Mouse (Mus musculus): ENCODE measurements around the gene Ccdc63. TPM values are rescaled to one million over a fixed set of nuclear protein-coding genes. Genes with fewer than 3 reads are reported as not detected.
"Not testable (repeated sequence)": the region's sequence is repeated elsewhere in the genome, so short reads cannot be mapped to it uniquely, and the experiment has no call there.

Gene Ccdc63
- 1 to 10 TPM in 1 of 2 experiments, under 1 TPM in 1; 0.24 to 1.2 TPM for total RNA-seq (2021)

DNA sequence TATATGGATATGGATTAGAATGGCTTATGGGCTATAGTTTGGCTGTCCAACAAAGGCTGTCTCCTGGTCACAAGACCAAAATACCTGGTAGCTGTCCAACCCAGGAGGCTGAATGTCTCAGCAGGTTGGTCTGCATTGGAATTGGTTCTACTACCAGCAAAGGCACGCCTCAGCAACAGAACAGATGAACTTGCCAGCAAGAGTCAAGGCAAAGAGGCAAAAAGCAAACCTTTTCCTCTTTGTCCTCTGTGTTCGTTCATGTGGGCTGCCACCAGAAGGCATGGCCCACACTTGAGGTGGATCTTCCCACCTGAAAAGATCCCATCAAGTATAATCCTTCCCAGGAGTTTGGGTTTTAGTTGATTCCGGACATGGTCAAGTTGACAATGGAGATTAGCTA is at the start of gene Ccdc63:
Ccdc63 (minus strand) TSS at position 101 of the 400 bp plus-strand sequence.
- no peak for DNase-seq (ENCODE audit: extremely low spot score in 1 of 2, low spot score in 2 of 2)
- intact Hi-C loops (cut with DNase I), result no loop called here

DNA sequence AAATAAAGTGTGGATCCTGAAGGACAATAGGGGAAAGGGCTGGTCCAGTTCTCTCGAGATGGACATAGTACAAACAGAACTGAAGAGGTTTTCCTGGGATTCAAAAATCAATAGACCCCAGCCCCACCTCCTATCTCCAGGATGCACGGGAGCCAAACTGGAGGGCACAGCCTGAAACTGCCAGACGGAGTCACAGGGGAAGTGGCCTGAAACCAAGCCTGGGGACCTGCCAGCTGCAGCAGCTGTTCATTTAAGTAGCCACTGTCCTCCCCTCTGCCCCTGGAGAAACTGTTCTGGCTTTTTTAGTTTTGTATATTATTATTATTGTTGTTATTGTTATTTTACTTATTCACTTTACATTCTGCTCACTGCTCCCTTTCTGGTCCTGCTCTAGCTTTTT is 48.5 kb upstream of the Ccdc63 start:
- intact Hi-C loops (cut with DNase I), result no loop called here
- no peak for DNase-seq (ENCODE audit: extremely low spot score in 1 of 2, low spot score in 2 of 2)

DNA sequence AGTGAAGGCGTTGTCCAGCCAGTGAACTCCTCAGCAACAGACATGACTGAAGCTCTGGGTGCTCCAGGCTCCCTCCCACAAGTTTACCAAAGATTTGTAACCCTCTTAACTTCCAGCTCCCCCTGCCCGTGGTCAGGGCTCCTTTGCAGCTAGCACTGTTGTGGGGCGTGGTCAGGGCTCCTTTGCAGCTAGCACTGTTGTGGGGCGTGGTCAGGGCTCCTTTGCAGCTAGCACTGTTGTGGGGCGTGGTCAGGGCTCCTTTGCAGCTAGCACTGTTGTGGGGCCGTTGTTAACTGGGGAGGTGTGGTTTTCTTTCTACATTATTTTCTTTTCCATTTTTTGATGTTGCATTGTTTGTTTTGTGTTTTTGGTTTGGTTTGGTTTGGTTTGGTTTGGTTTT is 44.2 kb upstream of the Ccdc63 start:
- DNase-seq (ENCODE audit: extremely low spot score in 1 of 2, low spot score in 2 of 2); intact Hi-C loops (cut with DNase I): not testable (repeated sequence)

DNA sequence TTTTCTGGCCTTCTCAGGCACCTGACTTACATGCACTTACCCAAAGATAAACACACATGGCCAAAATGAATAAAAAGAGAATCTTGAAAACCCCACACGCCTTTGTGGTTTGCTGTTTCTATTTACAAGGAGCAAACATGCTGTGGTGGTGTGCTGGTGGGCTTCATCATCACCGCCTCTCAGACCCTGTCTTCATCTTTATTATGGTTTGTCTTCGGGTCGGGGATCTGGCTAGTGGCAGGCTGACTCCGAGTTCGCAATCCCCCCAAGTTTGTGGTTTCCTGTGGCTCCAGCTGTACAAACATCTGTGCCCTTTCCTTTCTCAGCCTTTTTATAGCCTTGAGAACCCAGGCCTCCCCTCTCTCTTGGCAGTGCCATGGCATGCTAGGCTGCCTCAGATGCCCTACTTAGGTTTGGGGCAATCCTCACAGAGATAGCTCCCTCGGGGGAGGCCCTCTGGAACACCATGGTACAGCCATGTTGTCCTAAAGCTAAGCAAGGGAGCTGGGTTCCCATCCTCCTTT is 43.7 kb upstream of the Ccdc63 start:
- no peak for DNase-seq (ENCODE audit: extremely low spot score in 1 of 2, low spot score in 2 of 2)
- intact Hi-C loops (cut with DNase I), result no loop called here

DNA sequence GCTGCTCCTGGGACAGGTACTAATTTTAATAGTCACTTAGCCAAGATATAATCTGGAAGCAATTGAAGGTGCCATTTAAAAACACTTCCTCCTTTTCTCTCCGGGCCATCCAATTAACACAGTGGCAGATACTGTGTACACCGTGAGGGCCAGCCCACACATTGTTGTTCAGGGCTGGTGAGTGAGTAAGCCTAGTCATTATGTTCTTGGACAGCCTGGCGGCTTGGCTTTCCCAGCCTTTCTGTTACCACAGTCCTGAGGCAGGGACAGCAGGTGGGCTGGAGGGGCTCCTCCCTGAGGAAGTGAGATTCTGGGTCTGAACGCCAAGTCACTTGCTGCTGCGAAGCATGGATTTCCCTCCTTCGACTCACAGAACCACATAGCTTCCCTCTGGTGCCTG is 39.0 kb upstream of the Ccdc63 start:
- intact Hi-C loops (cut with DNase I), result loop anchor here (5.0 kb wide), 1 partner anchor 47 kb away; no protein-coding TSS in a partner anchor
- DNase-seq (ENCODE audit: extremely low spot score in 1 of 2, low spot score in 2 of 2), result peak in 1 of 2 experiments; percentile 54

DNA sequence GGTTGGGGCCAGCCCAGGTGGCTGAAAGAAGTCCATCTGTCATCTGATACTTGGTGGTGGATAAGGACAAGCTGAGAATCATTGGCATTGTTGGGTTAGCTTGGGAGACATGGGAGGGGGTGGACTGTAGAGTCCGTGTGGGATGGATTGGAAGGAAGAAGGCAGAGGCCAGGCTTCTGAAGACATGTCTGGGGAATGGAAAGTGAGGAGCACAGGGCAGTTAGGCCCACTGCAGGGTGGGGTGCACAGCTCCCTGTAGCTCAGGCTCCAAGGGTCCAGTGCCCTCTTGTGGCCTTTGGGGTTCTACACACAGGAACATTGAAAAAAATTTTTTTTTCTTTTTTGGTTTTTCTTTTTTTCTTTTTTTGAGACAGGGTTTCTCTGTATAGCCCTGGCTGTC is 35.8 kb upstream of the Ccdc63 start:
- intact Hi-C loops (cut with DNase I), result loop anchor here (5.0 kb wide), 1 partner anchor 44 kb away; no protein-coding TSS in a partner anchor
- peak in 1 of 2 experiments; percentile 79 for DNase-seq (ENCODE audit: extremely low spot score in 1 of 2, low spot score in 2 of 2)

DNA sequence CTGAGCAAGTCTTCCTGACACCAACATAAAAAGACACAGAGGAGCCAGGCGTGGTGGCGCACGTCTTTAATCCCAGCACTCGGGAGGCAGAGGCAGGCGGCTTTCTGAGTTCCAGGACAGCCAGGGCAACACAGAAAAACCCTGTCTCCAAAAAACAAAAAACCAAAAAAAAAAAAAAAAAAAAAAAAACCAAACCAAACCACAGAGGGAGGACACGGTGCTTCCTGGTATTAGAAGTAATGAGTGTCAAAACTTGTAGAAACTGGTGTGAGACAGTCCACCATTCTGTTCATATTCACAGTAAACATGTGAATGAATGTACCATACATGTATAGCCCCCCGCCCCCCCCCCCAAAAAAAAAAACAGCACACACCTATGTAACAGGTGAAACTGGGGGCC is 35.3 kb upstream of the Ccdc63 start:
- intact Hi-C loops (cut with DNase I), result loop anchor here (5.0 kb wide), 1 partner anchor 44 kb away; no protein-coding TSS in a partner anchor
- no peak for DNase-seq (ENCODE audit: extremely low spot score in 1 of 2, low spot score in 2 of 2)

DNA sequence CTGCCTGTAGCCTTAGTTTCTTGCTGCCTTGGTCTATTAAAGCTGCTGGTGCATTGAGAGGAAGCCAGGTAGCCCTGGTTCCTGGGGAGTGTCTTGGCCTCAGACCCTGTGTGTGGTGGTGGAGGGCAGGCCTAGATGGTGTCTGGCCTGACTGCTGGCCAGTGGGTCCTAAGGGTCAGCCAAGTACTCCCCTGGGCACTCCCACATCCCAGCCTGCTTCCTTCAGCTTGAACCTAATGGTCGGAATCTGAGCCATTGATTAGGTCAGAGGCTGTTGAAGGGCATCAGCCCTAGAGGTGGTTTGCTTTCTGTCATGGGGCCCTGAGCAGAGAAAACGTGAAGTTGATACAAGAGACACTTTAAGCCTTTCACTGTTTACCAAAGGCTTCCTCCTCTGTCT is 34.8 kb upstream of the Ccdc63 start:
- DNase-seq (ENCODE audit: extremely low spot score in 1 of 2, low spot score in 2 of 2), result peak in 1 of 2 experiments; percentile 22
- intact Hi-C loops (cut with DNase I), result loop anchor here (5.0 kb wide), 1 partner anchor 43 kb away; no protein-coding TSS in a partner anchor

DNA sequence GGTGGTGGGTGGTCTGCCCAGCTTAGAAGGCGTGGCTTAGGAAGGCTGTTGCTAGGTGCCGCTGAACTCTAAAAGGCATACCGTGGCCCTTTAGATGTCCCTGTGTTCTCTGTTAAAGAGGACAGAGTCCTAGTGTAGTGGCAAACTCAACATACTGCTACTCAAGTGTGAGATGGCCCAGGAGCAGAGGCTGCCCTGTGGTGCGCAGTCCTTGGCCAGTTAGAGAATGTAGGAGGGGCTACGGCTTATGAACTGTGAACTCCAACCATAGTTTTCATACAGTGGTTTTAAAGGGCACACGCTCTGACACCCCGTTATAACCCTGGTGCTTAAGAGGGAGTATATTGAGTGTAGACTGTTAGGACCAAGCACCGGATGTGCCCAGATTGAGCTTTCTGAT is 30.4 kb upstream of the Ccdc63 start:
- intact Hi-C loops (cut with DNase I), result no loop called here

DNA sequence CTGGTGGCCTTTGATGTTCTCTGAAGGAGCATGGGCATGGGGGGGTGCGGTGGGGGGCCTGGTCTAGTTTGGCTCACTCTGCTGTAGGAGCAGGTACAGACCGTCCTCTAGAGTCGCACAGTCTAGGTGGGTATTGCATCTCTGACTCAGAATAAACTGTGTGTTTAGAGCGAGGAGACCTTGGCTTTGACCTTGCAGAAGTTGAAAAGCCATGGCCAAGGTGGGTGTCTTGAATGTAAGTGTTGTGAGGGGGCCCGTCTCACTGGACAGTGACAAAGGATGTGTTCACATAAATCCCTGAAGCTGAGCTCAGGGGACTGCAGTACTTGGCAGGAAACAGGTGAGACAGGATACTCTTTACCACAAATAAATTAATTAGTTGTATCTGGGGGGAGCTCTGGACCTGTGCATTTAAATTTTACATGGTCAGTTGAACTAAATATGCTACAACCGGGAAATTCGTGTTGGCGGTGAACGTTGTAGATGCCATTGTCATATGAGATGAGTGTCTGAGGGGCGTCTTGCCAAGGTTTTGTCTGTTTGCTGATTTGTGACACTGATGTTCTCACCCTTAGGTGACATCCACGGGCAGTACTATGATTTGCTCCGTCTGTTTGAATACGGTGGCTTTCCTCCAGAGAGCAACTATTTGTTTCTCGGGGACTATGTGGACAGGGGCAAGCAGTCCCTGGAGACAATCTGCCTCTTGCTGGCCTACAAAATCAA is 27.9 kb upstream of the Ccdc63 start:
- no peak for DNase-seq (ENCODE audit: extremely low spot score in 1 of 2, low spot score in 2 of 2)
- intact Hi-C loops (cut with DNase I), result no loop called here

More for the DNA sequence above, 30.4 kb upstream of the Ccdc63 start:
- DNase-seq (ENCODE audit: extremely low spot score in 1 of 2, low spot score in 2 of 2), result no peak

DNA sequence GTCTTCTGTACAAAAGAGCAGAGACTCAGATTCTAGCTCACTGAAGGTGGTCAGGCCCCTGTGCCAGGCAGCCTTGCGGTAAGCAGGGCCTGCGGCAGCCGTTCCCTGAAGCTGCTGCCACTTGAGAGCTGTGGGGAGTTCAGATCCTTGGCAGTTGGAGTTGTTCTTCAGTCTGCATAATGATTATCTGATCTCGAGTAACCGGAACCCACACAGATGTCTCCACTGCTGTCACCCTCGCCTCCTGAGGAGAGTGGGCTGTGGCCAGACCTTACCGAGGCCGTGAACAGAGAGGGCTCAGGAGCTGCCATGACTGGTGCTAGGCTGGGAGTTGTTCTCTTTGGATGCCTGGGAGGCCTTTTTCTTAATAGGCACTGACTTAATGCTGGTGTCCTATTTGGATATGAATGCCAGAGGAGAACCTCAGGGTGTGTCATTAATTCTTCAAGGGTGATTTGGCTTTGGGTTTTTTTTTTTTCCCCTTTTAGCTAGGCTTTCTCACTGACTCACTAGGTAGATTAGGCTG is 26.1 kb upstream of the Ccdc63 start:
- DNase-seq (ENCODE audit: extremely low spot score in 1 of 2, low spot score in 2 of 2), result no peak
- intact Hi-C loops (cut with DNase I), result no loop called here

DNA sequence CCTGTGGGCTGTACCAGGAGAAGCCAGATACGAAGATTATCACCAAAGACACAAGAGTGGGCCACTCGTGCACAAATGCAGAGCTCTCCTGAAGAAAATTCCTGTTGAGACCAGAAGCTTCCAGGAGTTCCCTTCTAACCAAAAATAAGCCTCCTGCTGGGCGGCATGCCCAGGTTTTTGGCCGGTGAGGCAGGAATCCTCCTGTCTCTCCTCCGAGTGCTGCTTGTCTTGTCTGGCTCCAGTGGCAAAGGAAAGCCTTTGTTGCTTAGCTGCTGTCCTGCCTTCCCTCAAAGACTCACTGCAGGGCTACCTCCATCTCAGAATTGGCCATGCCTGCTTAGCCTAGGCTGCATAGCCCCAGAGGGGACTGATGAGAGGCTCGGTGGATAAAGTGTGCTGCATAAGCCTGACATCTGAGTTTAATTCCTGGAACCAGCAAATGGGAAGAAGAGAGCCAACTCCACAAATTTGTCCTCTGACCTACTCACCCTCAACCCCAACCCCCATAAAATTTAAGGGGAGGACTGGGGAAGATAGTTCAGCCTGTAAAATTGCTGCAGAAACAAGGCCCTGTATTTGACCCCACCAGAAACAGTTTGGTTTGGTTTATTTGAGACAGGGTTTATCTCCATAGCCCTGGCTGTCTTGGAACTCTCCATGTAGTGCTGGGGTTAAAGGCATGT is 24.8 kb upstream of the Ccdc63 start:
- DNase-seq (ENCODE audit: extremely low spot score in 1 of 2, low spot score in 2 of 2), result peak in 1 of 2 experiments; percentile 54
- intact Hi-C loops (cut with DNase I), result no loop called here

DNA sequence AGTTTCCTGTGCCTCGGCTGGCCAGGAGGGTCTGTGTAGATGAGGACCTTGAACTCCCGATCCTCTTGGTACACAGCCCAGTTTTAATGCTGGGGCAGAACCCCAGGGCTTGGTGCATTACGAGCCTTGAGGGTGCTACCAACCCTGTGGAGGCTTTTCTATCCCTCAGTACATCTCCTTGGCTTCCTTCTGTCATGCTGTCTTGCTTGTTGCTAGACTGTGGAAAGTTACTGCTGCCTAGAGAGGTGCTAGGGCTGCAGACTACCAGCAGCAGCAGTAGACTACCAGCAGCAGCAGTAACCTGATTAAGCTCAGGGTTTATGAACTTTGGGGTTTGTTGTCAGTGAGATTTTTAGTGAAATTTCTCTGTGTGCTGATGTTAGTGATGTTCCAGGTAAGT is 23.4 kb upstream of the Ccdc63 start:
- intact Hi-C loops (cut with DNase I), result no loop called here

DNA sequence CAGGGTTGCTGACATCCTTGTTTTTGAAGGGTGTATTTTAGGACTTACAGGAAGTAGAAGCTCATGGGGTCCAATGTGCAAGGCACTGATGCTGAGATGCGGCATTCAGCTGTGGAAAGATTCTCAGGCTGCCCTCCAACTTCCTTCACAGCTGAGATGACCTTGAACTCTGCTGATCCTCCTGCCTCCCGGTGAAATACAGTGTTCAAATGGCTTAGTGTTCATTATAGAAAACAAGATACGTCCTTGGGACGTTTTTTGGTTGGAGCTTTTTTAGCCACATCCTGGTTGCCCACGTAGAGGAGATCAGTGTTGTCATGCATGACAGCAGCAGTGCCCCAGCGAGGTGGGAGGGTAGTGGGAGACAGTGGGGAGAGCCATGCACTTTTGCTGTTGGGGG is 22.6 kb upstream of the Ccdc63 start:
- intact Hi-C loops (cut with DNase I), result no loop called here
- no peak for DNase-seq (ENCODE audit: extremely low spot score in 1 of 2, low spot score in 2 of 2)

More for the DNA sequence above, 23.4 kb upstream of the Ccdc63 start:
- no peak for DNase-seq (ENCODE audit: extremely low spot score in 1 of 2, low spot score in 2 of 2)

DNA sequence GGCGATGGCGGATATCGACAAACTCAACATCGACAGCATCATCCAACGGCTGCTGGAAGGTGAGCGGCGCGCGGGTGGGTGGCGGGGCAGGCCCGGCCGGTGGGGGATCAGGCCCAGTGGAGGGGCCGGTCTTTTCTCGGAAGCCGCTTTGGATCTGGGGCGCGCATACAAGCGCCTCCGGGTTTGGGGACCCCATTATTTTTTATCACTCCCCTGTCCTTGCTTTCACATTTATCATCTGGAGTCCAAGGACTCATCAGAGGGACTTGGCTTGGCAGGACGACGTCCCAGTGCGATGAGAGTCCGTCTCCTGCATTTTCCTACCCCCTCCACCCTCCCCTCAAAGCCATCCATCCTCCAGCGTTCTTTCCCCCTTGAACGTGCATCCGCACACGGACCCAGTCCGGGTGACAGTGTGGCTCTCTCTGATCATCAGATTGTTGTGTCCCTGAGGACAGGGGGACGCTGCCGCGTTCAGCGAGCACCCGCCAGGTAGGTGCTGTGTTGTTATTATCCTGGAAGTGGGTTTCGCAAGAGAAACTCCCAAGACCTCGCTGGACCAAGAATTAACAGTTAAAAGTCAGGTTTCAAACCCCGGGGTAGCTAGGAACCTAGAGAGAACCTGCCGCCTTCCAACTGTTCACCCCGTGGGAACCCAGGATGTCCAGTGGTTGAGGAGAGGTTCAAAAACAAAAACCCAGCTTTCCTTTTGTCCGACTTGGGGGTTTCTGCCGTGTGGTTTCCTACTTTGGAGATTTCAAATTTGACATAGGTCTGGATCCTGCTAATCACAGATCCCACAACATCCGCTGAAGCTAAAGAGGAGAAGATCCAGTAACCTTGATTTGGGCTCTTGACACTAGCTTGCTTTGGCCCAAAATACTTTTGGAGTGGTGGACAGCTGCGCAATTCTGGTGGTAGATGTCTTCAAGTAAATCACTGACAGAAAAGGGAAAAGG is 18.2 kb upstream of the Ccdc63 start:
- peak in 1 of 2 experiments; percentile 53 for DNase-seq (ENCODE audit: extremely low spot score in 1 of 2, low spot score in 2 of 2)

DNA sequence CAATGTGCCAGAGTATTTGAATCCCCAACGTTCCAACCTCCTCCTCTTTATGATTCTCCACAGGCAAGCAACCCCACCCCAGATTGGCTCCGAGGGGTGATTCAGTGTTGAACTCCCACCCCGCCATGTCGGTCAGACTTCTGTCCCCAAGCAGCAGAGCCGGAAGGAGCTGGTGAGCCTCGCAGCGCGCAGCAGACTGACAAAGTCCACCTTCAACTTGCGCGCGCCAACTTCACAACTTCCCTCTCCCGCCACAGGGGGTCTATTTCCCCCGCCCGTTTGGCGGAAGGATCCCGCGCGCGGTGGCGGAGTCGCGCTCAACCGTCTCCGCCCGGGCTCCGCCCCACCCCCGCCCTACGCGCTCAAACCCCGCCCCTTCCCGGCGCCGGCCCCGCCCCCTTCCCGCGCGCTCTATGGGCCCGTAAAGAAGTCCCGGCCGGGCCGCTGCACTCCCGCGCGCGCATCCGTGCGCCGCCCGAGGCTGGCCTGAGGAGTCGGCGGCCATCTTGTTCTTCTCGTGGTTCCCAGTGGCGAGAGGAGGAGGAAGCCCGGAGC is 17.3 kb upstream of the Ccdc63 start, which contains the start of gene Ppp1cc:
Ppp1cc (plus strand) TSS at position 452 of the 555 bp plus-strand sequence.
- peak; percentile 86 to 96 for DNase-seq (ENCODE audit: extremely low spot score in 1 of 2, low spot score in 2 of 2)
- intact Hi-C loops (cut with DNase I), result no loop called here

More for the DNA sequence above, 18.2 kb upstream of the Ccdc63 start:
- intact Hi-C loops (cut with DNase I), result no loop called here

DNA sequence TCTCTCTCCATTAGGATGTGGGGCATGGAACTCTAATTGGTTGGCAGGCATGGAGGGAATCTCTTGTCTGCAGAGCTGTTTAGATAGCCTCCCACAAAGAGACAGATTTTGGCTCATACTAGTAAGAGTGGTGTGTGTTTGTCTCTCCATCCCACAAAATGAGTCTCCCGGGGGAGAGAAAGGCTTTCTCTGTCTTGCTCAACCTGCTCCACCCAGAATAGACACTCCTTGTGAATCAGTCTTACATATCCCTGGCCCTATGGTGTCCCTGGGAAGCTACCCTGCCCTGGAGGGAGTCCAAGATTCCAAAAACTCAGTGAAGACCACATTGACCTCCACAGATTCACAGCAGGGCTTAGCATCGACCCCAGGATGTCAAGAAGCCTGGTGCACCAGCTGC is 15.9 kb upstream of the Ccdc63 start:
- intact Hi-C loops (cut with DNase I), result no loop called here
- DNase-seq (ENCODE audit: extremely low spot score in 1 of 2, low spot score in 2 of 2), result no peak

DNA sequence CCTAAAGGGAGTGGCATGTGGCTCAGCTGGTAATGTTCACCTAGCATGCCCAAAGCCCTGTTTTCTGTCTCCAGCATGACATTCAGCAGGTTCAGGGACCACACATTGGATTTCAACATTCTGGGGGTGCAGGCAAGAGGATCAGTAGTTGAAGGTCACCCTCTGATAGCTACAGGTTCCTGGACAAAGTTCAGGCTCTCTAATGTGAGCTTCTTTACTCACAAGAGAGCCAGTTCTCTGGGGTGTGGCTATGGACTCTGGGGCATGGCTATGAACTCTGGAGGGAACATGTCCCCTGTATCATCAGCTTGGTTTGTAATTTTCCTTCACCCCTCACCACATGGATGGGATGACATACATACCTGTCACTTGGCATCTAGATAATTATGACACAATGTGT is 15.0 kb upstream of the Ccdc63 start:
- intact Hi-C loops (cut with DNase I), result no loop called here
- no peak for DNase-seq (ENCODE audit: extremely low spot score in 1 of 2, low spot score in 2 of 2)
